Mouse (Mus musculus) gastrocnemius, postnatal 14 days (tissue): Measurements from ENCODE around the gene Syngr4. TPM values are rescaled to one million over a fixed set of nuclear protein-coding genes. Genes with fewer than 3 reads are reported as not detected.

Experiments
- total RNA-seq, 2 experiments: library from RNA; stranded (reverse); gene quantifications; 2 replicates each; pipeline ENCODE4 v1.2.3; 2021

The Syngr4 gene
- total RNA-seq, 2 experiments from 2014 or later, result 0.24 TPM; not detected in 1

Other genes with a start within 250 kb of the Syngr4 start
- gene Fut2, start 230.3 kb downstream of the Syngr4 start, total RNA-seq, result under 1 TPM; 0.58 to 0.66 TPM
- under 1 TPM; 0.51 to 0.62 TPM for gene Ntn5, start 212.7 kb downstream of the Syngr4 start, total RNA-seq
- under 1 TPM; 0.18 to 0.31 TPM for gene Sec1, start 202.3 kb downstream of the Syngr4 start, total RNA-seq
- 1 to 10 TPM; 4.5 to 4.6 TPM for gene Car11, start 196.9 kb downstream of the Syngr4 start, total RNA-seq
- 10 to 100 TPM; 20.6 to 32.8 TPM for gene Dbp, start 191.6 kb downstream of the Syngr4 start, total RNA-seq
- gene Rpl18, start 181.3 kb downstream of the Syngr4 start, total RNA-seq, result 100 to 1,000 TPM; 607 to 662 TPM
- gene Sphk2, start 178.7 kb downstream of the Syngr4 start, total RNA-seq, result 10 to 100 TPM; 12.0 to 13.2 TPM
- gene Fam83e, start 175.5 kb downstream of the Syngr4 start, total RNA-seq, result under 1 TPM; 0.16 TPM
- not detected for gene Spaca4, start 170.9 kb downstream of the Syngr4 start, total RNA-seq
- under 1 TPM; 0.11 to 0.39 TPM for gene Lmtk3, start 113.0 kb downstream of the Syngr4 start, total RNA-seq
- not detected for gene Sult2b1, start 112.0 kb downstream of the Syngr4 start, total RNA-seq
- gene Cyth2, start 82.1 kb downstream of the Syngr4 start, total RNA-seq, result 10 to 100 TPM; 34.6 to 35.8 TPM
- gene Kcnj14, start 71.9 kb downstream of the Syngr4 start, total RNA-seq, result under 1 TPM; 0.16 to 0.18 TPM
- 10 to 100 TPM; 10.5 to 16.5 TPM for gene Grwd1, start 65.8 kb downstream of the Syngr4 start, total RNA-seq
- gene Kdelr1, start 23.9 kb downstream of the Syngr4 start, total RNA-seq, result 10 to 100 TPM; 64.2 to 68.5 TPM
- under 1 TPM; 0.44 to 0.64 TPM for gene Grin2d, start 18.3 kb downstream of the Syngr4 start, total RNA-seq
- 10 to 100 TPM; 49.2 to 61.0 TPM for gene Tmem143, start 227 bp upstream of the Syngr4 start, total RNA-seq
- gene Emp3, start 24.7 kb upstream of the Syngr4 start, total RNA-seq, result 10 to 100 TPM; 21.5 to 31.1 TPM
- under 1 TPM; 0.39 to 0.78 TPM for gene Ccdc114, start 27.4 kb upstream of the Syngr4 start, total RNA-seq
- under 1 TPM; 0.07 to 0.21 TPM for gene Abcc6, start 133.6 kb upstream of the Syngr4 start, total RNA-seq
- 10 to 100 TPM; 40.3 to 42.2 TPM for gene Nomo1, start 137.0 kb upstream of the Syngr4 start, total RNA-seq
- gene Kcnj11, start 204.1 kb upstream of the Syngr4 start, total RNA-seq, result 10 to 100 TPM; 70.7 to 71.9 TPM